Mouse (Mus musculus) neural tube, embryonic 13.5 days (tissue): Measurements from ENCODE around the gene Pknox2. TPM values are rescaled to one million over a fixed set of nuclear protein-coding genes. Genes with fewer than 3 reads are reported as not detected.

ENCODE experiments used
- ATAC-seq: fragments of 200-750 bp; cut with Nextera tagmentation; 2 replicates; pipeline ENCODE4 v1.8.0; 2017; ENCODE audit warnings: low read depth, mild to moderate bottlenecking, moderate TSS enrichment, moderate library complexity
- H3K27ac ChIP-seq: fragments of 300-500 bp; sonication (generic); replicated peaks from 2 replicates; pipeline ENCODE4 v1.5.1; 2015; ENCODE audit warnings: moderate library complexity, mild to moderate bottlenecking, inconsistent platforms
- H3K27me3 ChIP-seq: fragments of 300-500 bp; sonication (generic); 2 replicates; pipeline ENCODE4 v1.6.1; 2015; ENCODE audit warnings: mild to moderate bottlenecking, inconsistent platforms
- H3K36me3 ChIP-seq: fragments of 300-500 bp; sonication (generic); 2 replicates; pipeline ENCODE4 v1.6.1; 2015; ENCODE audit warnings: mild to moderate bottlenecking, inconsistent platforms
- H3K4me1 ChIP-seq: fragments of 300-500 bp; sonication (generic); replicated peaks from 2 replicates; pipeline ENCODE4 v1.6.1; 2015; ENCODE audit warnings: inconsistent platforms
- H3K4me2 ChIP-seq: fragments of 300-500 bp; sonication (generic); 2 replicates; pipeline ENCODE4 v1.6.1; 2015; ENCODE audit warnings: inconsistent platforms, mild to moderate bottlenecking, moderate library complexity
- H3K4me3 ChIP-seq: fragments of 300-500 bp; sonication (generic); 2 replicates; pipeline ENCODE4 v1.5.1; 2015; ENCODE audit warnings: mild to moderate bottlenecking, inconsistent platforms
- H3K9ac ChIP-seq: fragments of 300-500 bp; sonication (generic); 2 replicates; pipeline ENCODE4 v1.6.1; 2015; ENCODE audit warnings: moderate library complexity, mild to moderate bottlenecking, inconsistent platforms
- H3K9me3 ChIP-seq: fragments of 300-500 bp; sonication (generic); 2 replicates; pipeline ENCODE4 v1.6.1; 2016; ENCODE audit warnings: inconsistent platforms
- WGBS: fragments of 180-500 bp; shearing (Covaris S2); methylation state at CpG from one replicate; pipeline ENCODE4 v1.1.7; 2015; 5-methylcytosine and 5-hydroxymethylcytosine counted together
- polyA plus RNA-seq: library from polyadenylated mRNA; unstranded; fragments of >200 nt; fragmentation: Nextera tagmentation; extraction: Ambion mirVana; gene quantifications from 2 replicates; pipeline ENCODE4 v1.2.1, GENCODE M21; 2015

Gene Pknox2
- polyA plus RNA-seq, 1 experiment from 2014 or later = 59.2 TPM

DNA sequence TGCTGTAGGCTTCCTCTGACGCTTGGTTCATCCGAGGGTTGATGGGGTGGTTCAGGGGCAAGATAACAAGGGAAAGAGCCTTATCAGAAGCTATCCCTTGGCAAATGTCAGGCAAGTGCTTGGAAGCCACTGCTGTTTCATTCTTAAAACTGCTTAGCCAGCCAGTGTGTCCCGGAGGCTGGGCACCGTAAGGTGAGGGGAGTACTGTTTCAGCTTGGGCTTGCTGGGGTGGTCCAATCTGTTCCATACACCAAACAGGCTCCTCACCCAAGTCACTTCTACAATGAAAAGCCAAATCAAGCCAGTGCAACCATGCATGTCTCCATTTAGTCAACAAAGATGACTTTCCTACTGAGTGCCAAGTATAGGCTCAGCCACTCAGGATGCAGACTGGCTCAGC, 679 bp upstream of the Pknox2 start:
- no peak overlapping the region for H3K4me2 ChIP-seq
- H3K4me3 ChIP-seq = no peak overlapping the region
- ATAC-seq = no peak
- no peaks in the 10 kb centered on the region for H3K9me3 ChIP-seq
- peak overlapping the region; percentile 100; the same call in 1 of the 2 replicates for H3K27ac ChIP-seq
- 58% methylated on average over 4 of the region's 4 CpGs for WGBS
- peaks cover 30% of the 10 kb centered on the region for H3K4me1 ChIP-seq
- no peaks in the 10 kb centered on the region for H3K36me3 ChIP-seq
- H3K27me3 ChIP-seq = no peaks in the 10 kb centered on the region; the same call in 1 of the 2 replicates
- H3K9ac ChIP-seq = no peak overlapping the region

DNA sequence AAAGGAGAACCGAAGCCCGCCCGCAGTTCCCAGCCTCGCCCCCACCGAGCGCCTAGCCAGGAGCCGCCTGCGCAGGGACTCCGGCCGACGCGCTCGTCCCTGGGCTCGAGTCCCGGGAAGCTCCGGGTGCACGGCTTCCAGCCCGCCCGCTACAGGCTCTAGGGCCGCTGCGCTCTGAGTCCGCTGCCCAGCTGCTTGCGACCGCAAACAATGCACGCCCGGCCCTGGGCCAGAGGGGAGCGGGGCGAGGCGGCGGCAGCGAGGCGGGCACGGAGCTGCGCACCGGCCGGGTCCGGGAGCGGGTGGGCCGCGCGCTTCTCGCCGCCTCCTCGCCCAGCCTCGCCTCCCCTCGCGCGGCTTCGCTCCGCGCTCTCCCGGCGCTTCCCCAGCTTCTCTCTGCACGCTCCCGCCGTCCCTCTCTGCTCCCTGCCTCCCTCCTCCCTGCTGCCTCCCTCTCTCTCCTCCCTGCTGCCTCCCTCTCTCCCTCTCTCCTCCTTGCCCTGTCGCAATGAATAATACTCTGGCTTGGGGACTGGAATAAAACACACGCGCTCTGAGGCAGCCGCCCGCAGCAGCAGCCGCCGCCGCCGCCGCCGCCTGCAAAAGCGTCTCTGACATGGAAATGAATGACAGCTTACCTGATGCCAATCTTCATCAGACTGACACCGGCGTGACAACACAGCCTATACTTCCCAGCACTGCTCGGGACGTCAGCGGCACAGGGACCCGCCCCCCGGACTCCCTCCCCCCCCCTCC, 426 bp downstream of the Pknox2 start:
- Histone ChIP-seq H3K4me3 (peak overlapping the region; percentile 93), H3K4me2 (peak overlapping the region; percentile 81), H3K9me3 (no peaks in the 10 kb centered on the region), H3K36me3 (no peaks in the 10 kb centered on the region), H3K27ac (peak overlapping the region; percentile 100), H3K9ac (peak overlapping the region; percentile 96), H3K27me3 (no peaks in the 10 kb centered on the region), H3K4me1 (peaks cover 41% of the 10 kb centered on the region)
- ATAC-seq = peak; percentile 92
- WGBS = under 1% methylated on average over 70 of the region's 75 CpGs

DNA sequence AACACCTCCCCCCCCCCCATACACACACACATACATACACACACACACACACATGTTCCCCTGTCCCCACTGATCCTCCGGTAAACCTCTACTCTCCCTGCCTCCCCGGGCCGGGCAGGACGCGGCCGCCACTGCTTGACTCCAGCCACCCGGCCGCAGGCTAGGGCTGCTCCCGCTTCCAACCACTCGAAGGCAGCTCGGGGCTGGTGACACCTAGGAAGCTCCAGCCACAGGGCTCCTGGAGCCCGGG, 929 bp downstream of the Pknox2 start:
- under 1% methylated on average over 12 of the region's 12 CpGs for WGBS
- H3K4me1 ChIP-seq = peaks cover 46% of the 10 kb centered on the region

DNA sequence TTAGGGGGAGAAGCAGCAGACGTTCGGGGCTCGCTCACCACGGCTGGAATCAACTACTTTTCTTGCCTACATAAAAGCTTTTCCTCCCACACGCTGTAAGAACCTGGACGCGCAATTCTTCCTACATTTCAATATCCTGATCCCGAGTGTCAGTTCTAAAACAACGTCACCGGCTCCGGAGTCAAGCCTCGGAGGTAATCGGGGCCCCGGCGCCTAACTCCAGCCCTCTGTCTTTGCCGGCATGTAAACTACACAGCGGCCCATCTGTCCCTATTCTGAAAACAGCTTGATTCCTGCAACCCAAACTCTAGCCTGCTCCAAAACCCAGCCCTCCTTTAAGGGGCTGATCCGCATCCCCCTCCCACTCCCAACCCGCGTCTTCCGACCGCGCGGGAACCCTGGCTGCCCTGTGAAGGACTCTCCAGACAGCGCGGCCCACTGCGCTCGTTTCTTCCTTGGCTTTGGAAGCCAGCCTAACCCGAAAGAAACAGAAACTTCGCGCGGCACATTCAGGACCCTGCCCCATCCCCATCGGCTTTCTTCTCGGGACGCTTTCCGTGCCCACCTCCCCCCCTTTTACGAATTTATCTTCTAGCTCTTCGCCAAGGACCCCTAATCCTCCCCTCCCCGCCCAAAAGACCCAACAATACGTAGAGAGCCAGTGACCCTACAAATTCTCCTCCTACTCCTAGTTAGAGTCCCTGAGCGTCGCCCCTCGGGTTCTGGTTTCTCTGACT, 1.4 kb downstream of the Pknox2 start:
- ATAC-seq = no peak
- peak overlapping the region; percentile 96 for H3K9ac ChIP-seq
- WGBS = under 1% methylated on average over 42 of the region's 43 CpGs
- peaks cover 51% of the 10 kb centered on the region for H3K4me1 ChIP-seq
- H3K36me3 ChIP-seq = no peaks in the 10 kb centered on the region
- H3K4me2 ChIP-seq = peak overlapping the region; percentile 81
- H3K27ac ChIP-seq = peak overlapping the region; percentile 100
- no peaks in the 10 kb centered on the region for H3K27me3 ChIP-seq
- no peaks in the 10 kb centered on the region for H3K9me3 ChIP-seq
- peak overlapping the region; percentile 93 for H3K4me3 ChIP-seq

More for the DNA sequence above, 929 bp downstream of the Pknox2 start:
- Histone ChIP-seq H3K27me3 (no peaks in the 10 kb centered on the region), H3K27ac (peak overlapping the region; percentile 100), H3K9me3 (no peaks in the 10 kb centered on the region), H3K4me2 (peak overlapping the region; percentile 81), H3K4me3 (peak overlapping the region; percentile 93), H3K36me3 (no peaks in the 10 kb centered on the region), H3K9ac (peak overlapping the region; percentile 96)
- ATAC-seq = peak; percentile 44

DNA sequence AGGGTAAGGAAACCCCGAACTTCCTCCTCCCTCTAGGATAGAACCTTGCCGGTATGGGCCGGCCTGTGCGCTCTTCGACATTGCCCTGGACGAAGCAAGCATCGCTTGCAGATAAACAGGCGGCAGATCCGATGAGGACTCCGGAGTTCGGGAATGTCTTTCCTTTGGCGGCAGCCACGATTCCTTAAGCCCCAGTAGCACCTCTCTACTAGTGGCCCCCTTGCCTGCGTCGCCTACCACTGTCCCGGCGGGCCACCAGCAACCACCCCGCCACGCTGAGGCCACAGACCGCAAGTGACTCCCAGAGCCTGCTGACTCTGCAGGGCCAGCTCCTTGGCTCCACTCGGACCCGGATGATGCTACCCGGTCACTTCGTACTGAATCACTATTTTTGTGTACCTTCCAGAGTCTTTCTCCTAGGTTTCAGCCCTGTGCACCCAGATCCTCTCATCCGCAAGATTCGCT, 2.0 kb downstream of the Pknox2 start:
- peak overlapping the region; percentile 96 for H3K9ac ChIP-seq
- peak overlapping the region; percentile 100 for H3K27ac ChIP-seq
- ATAC-seq = no peak
- peak overlapping the region; percentile 81 for H3K4me2 ChIP-seq
- no peaks in the 10 kb centered on the region for H3K9me3 ChIP-seq
- peak overlapping the region; percentile 93 for H3K4me3 ChIP-seq
- under 1% methylated on average over 26 of the region's 26 CpGs for WGBS
- H3K27me3 ChIP-seq = no peaks in the 10 kb centered on the region
- peaks cover 57% of the 10 kb centered on the region for H3K4me1 ChIP-seq
- no peaks in the 10 kb centered on the region for H3K36me3 ChIP-seq

DNA sequence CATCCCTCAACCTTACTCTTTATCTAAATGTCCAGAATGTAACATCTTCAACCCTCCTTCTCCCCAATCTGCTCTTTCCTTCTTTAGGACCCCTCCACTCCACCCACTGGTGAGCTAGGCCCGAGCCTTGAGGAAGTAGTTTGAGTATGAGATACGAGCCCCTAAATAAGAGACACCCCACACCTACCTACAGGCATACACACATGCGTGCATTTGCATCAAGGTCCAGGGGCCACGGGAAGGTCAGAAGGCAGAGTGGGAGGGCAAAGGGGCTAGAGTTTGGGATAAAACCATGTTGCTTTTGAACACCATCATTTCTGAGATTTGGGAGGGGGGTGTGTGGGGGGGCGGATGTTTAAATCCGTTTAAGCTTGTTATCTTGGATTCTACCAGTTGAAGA, 2.5 kb downstream of the Pknox2 start:
- peak overlapping the region; percentile 100 for H3K27ac ChIP-seq
- peak overlapping the region; percentile 96 for H3K9ac ChIP-seq
- no peaks in the 10 kb centered on the region for H3K27me3 ChIP-seq
- no peaks in the 10 kb centered on the region for H3K9me3 ChIP-seq
- peak overlapping the region; percentile 81 for H3K4me2 ChIP-seq
- no peaks in the 10 kb centered on the region for H3K36me3 ChIP-seq
- peak overlapping the region; percentile 93 for H3K4me3 ChIP-seq
- ATAC-seq = no peak
- peaks cover 61% of the 10 kb centered on the region for H3K4me1 ChIP-seq
- WGBS = under 1% methylated on average over 6 of the region's 6 CpGs

DNA sequence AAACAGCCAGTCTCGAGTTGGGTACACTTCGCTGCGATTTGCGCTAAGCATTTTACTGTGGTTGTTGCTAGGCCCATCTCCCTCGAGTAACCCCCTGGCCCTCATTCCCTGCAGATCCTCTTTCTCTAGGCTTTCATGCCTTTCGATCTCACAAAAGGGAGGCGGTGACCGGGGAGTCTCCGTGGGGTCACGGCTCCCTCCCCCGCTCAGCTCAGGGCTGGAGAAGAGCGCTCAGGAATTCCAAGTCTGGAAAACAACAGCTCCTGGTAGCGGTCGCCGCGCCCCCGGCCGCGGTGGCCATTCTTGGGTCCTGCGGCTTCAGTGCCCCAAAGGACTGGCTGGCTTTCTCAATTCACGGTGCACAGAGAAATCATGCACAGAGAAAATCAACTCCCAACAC, 3.0 kb downstream of the Pknox2 start:
- no peaks in the 10 kb centered on the region for H3K36me3 ChIP-seq
- under 1% methylated on average over 21 of the region's 21 CpGs for WGBS
- H3K4me2 ChIP-seq = peak overlapping the region; percentile 81
- H3K4me3 ChIP-seq = peak overlapping the region; percentile 93
- H3K27ac ChIP-seq = peak overlapping the region; percentile 100
- peak overlapping the region; percentile 96 for H3K9ac ChIP-seq
- ATAC-seq = no peak
- H3K4me1 ChIP-seq = peaks cover 66% of the 10 kb centered on the region
- H3K27me3 ChIP-seq = no peaks in the 10 kb centered on the region
- H3K9me3 ChIP-seq = no peaks in the 10 kb centered on the region

DNA sequence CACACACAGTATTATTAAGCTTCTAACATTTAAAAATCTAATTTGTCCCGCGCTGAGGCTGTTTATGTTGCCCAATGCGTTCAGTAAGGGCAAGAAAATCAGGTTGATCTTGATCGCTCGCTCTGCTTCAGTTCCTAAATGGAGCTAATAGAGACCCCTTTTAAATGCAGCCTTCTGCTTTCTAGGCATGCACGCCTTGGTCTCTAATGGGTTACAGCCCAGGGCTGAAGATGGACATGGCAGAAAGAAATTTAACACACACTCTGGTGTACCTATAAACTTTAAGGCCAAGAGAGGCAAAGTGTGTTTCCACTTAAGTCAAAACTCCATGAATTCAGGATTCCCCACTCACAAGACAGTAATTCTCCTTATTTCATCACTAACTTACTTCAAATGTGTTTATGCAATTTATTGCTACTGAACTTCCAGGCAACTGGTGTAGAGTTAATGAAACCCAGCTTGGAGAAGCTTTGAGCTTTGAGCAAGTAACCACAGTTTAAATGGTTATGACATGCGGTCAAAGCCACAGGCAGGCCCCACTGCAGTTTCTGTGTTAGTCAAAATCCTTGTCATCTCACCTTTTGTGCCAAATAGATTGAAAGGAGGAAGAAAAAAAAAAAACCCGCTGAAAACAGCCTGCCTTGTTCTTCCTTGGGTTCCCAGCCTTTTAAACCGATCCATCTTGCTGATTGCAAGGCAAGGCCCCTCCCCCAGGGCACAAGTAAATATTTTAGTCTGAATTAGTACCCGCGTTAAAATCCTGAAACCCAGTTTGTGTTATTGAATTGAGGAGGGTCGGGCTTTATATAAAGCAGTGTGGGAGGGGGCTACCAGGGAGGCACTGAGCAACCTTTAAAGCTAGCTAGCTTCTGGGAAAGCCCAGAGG, 3.9 kb downstream of the Pknox2 start:
- 13% methylated on average over 12 of the region's 12 CpGs for WGBS

DNA sequence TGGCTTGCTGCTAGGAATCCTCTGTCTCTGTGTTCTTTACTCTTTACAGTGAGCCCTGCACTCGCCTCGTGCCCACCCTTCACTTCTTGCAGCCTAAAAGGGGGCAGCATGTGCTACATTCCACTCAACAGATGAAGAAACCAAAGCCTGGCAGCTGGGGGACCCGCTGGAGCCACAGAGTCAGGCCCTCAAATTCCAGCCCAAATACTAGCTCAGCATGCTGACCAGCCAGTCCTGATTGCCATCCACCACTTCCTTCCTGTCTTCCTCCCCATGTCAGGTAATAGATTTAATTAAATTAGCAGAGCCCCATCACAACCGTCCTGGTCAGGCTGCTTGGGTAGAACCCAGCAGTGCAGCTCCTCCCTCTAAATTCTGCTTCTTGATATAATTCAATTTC, 5.1 kb downstream of the Pknox2 start:
- H3K9ac ChIP-seq = peak overlapping the region; percentile 53
- peak overlapping the region; percentile 81 for H3K4me2 ChIP-seq
- no peaks in the 10 kb centered on the region for H3K27me3 ChIP-seq
- peak overlapping the region; percentile 3; the same call in 1 of the 2 replicates for H3K4me3 ChIP-seq
- peak overlapping the region; percentile 74 for H3K27ac ChIP-seq
- H3K9me3 ChIP-seq = no peaks in the 10 kb centered on the region
- no peaks in the 10 kb centered on the region for H3K36me3 ChIP-seq
- peaks cover 72% of the 10 kb centered on the region for H3K4me1 ChIP-seq
- WGBS = 16% methylated on average over 4 of the region's 4 CpGs
- ATAC-seq = no peak

More for the DNA sequence above, 3.9 kb downstream of the Pknox2 start:
- Histone ChIP-seq H3K36me3 (no peaks in the 10 kb centered on the region), H3K4me3 (peak overlapping the region; percentile 93), H3K9me3 (no peaks in the 10 kb centered on the region), H3K4me1 (peaks cover 71% of the 10 kb centered on the region), H3K9ac (peak overlapping the region; percentile 96), H3K27ac (peak overlapping the region; percentile 100), H3K27me3 (no peaks in the 10 kb centered on the region), H3K4me2 (peak overlapping the region; percentile 81)
- no peak for ATAC-seq

DNA sequence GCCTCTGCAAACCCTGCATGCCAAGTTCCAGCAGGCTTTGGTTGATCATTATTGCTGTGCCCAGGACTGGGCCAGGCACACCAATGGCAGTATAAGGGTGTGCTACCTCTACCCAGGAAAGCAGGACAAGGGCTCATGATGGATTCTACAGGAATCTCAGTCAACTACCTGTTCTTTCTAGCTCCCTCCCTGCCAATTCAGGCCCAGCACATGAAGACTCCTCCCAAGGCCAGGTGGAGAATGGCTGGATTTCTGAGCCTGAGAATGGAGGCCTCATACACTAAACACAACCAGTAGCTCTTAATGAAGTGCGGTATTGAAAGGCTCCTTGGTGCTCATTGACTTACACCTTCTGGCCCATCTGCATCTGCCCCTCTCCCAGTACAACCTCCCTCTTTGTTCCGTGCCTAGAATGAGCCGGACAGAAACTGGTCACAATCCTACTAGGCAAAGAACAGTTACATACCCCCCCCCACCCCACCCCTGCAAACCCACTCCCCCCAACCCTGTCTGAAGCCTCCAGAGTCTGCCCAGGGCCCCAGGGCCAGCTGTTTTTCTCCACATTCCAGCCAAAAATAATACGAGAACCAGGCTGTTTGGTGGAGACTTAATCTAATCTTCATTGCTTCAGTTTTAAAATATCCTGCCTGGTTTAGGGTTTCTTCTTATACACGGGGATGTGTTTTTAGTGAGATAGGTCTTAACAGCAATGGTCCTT, 6.6 kb downstream of the Pknox2 start:
- WGBS = 32% methylated on average over 5 of the region's 5 CpGs
- H3K4me2 ChIP-seq = peak overlapping the region; percentile 81
- ATAC-seq = no peak

DNA sequence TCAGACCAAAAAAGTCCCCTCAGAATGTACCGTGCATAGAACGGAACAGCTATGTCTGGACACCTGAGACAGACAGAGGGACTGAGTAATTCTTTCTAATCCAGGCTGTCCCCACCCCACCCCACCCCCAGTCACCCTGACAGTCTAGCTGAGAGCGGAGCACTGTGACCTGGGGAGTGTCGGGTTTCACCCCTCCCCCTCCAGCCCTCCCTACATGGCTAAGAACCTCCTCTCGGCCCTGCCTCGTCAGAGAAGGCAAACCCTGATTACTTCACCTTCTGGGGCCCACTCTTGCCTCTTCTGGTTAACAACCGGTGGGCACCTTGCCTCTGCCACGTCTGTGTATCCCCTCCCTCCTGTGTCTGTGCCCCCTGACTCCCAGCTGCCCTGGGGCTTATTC, 7.7 kb downstream of the Pknox2 start:
- Histone ChIP-seq H3K27ac (peak overlapping the region; percentile 29; the same call in 1 of the 2 replicates), H3K4me2 (peak overlapping the region; percentile 34), H3K36me3 (no peaks in the 10 kb centered on the region), H3K4me3 (no peak overlapping the region), H3K9ac (peak overlapping the region; percentile 12; the same call in 1 of the 2 replicates), H3K9me3 (no peaks in the 10 kb centered on the region), H3K4me1 (peaks cover 84% of the 10 kb centered on the region), H3K27me3 (no peaks in the 10 kb centered on the region)
- WGBS = 4% methylated on average over 8 of the region's 8 CpGs
- ATAC-seq = no peak

More for the DNA sequence above, 6.6 kb downstream of the Pknox2 start:
- Histone ChIP-seq H3K4me1 (peaks cover 87% of the 10 kb centered on the region), H3K27me3 (no peaks in the 10 kb centered on the region), H3K9ac (peak overlapping the region; percentile 41; the same call in 1 of the 2 replicates), H3K36me3 (no peaks in the 10 kb centered on the region), H3K4me3 (no peak overlapping the region), H3K9me3 (no peaks in the 10 kb centered on the region), H3K27ac (peak overlapping the region; percentile 74; the same call in 1 of the 2 replicates)
